Mouse (Mus musculus): ENCODE measurements around the gene Mphosph9. TPM values are rescaled to one million over a fixed set of nuclear protein-coding genes. Genes with fewer than 3 reads are reported as not detected.

Gene Mphosph9
- total and polyA plus RNA-seq, 3 experiments = 10.4 to 60.8 (median 10.9) TPM

DNA sequence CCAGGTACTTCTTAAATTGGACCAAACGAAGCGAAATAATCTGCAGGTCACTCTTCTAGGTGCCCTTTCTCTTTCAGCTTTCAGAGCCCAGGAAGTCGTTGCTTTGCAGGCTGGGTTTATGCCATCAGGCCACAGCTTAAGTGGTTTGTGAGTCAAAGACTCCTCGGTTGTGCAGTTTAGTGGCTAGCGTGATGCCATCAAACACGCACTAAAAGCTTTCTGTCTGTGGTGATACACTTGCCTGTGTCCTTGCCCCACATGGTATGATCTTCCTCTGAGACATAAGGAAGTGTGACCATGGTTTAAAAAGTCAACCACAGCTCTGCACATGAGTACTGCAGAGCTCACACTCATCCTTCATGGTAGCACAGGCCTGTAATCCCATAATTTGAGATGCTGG is 2.3 kb upstream of the Mphosph9 start:
- H3K36me3 ChIP-seq (ENCODE audit: control insufficient read depth in 1 of 2, insufficient read depth in 2 of 2, low read length in 2 of 2) = peaks cover 0 to 17% of the 10 kb centered on the region in 2 experiments; a peak in 2 of 4 replicates
- H3K27ac ChIP-seq (ENCODE audit: control insufficient read depth, low read depth, low read length) = no peak overlapping the region
- TF ChIP-seq ZC3H11A (IDR thresholded peaks at IDR 0.05; ENCODE audit: low read depth, low read length) (no peak), TAL1 (IDR thresholded peaks at IDR 0.05; ENCODE audit: low read length) (no peak), POLR2AphosphoS5 (IDR thresholded peaks at IDR 0.05; ENCODE audit: borderline replicate concordance, low read depth, low read length) (no peak), RCOR1 (IDR thresholded peaks at IDR 0.05; ENCODE audit: low read depth, low read length) (no peak), SMC3 (IDR thresholded peaks at IDR 0.05; ENCODE audit: low read depth, low read length) (no peak), ZMIZ1 (IDR thresholded peaks at IDR 0.05; ENCODE audit: low read depth, low read length) (no peak), TCF12 (IDR thresholded peaks at IDR 0.05; ENCODE audit: low read depth, low read length) (no peak), UBTF (IDR thresholded peaks at IDR 0.05; ENCODE audit: borderline replicate concordance, insufficient read depth, low read depth, low read length) (no peak), CTCF (IDR thresholded peaks at IDR 0.05 in 2 of 3, conservative IDR thresholded peaks at IDR 0.05 in 1 of 3; ENCODE audit: control insufficient read depth in 1 of 3, insufficient read depth in 1 of 3, low read depth in 2 of 3, low read length in 3 of 3, poor library complexity in 1 of 3, severe bottlenecking in 1 of 3) (no peak), CHD2 (IDR thresholded peaks at IDR 0.05; ENCODE audit: low read length) (no peak), ETS1 (IDR thresholded peaks at IDR 0.05; ENCODE audit: low read depth, low read length) (no peak), GABPA (IDR thresholded peaks at IDR 0.05; ENCODE audit: low read depth, low read length) (no peak), NELFE (IDR thresholded peaks at IDR 0.05; ENCODE audit: low read depth, low read length) (no peak), SIN3A (IDR thresholded peaks at IDR 0.05; ENCODE audit: low read length) (no peak)
- DNase-seq (ENCODE audit: low read depth, low spot score) = no peak
- no peaks in the 10 kb centered on the region for H3K9me3 ChIP-seq (replicated peaks; ENCODE audit: insufficient read depth, low read length)
- H3K9ac ChIP-seq (ENCODE audit: control insufficient read depth, low read depth, low read length, poor library complexity, severe bottlenecking) = no peak overlapping the region
- peaks cover 13% of the 10 kb centered on the region for H3K79me2 ChIP-seq (ENCODE audit: control insufficient read depth, insufficient read depth, low read length, poor library complexity)
- no peak overlapping the region for H3K4me3 ChIP-seq (ENCODE audit: control insufficient read depth in 1 of 2, insufficient read depth in 1 of 2, low read depth in 2 of 2, low read length in 2 of 2)
- peaks cover 4 to 9% of the 10 kb centered on the region in 2 experiments for H3K4me1 ChIP-seq (ENCODE audit: control insufficient read depth in 1 of 2, insufficient read depth in 2 of 2, low read length in 2 of 2)
- H3K27me3 ChIP-seq (ENCODE audit: control insufficient read depth in 1 of 2, insufficient read depth in 2 of 2, low read length in 2 of 2) = no peaks in the 10 kb centered on the region

DNA sequence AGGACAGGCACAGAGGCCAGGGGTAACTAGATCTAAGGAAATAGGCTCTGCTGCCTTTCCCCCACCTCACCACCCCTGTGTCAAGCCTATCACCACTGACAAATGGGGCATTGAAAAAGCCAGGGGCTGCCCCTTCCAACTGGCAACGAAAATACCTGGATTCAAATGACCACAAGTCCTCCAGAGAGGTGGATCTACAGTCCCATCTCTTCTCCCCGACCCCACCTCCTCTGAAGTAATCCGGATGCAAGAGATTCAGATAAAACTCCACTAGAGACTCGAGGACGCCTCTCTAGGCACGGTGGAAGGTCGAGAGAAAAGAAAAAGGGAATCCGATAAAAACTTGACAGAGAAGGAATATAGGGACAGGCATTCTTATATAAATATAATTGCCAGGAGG is 943 bp downstream of the Mphosph9 start:
- DNase-seq (ENCODE audit: low read depth, low spot score) = no peak
- H3K27ac ChIP-seq (ENCODE audit: control insufficient read depth, low read depth, low read length) = peak overlapping the region; percentile 57
- peak overlapping the region; percentile 84 to 89 for H3K4me3 ChIP-seq (ENCODE audit: control insufficient read depth in 1 of 2, insufficient read depth in 1 of 2, low read depth in 2 of 2, low read length in 2 of 2)
- peaks cover 4 to 9% of the 10 kb centered on the region in 2 experiments for H3K4me1 ChIP-seq (ENCODE audit: control insufficient read depth in 1 of 2, insufficient read depth in 2 of 2, low read length in 2 of 2)
- no peaks in the 10 kb centered on the region for H3K27me3 ChIP-seq (ENCODE audit: control insufficient read depth in 1 of 2, insufficient read depth in 2 of 2, low read length in 2 of 2)
- H3K36me3 ChIP-seq (ENCODE audit: control insufficient read depth in 1 of 2, insufficient read depth in 2 of 2, low read length in 2 of 2) = peaks cover 0 to 17% of the 10 kb centered on the region in 2 experiments; a peak in 3 of 4 replicates
- peaks cover 13% of the 10 kb centered on the region for H3K79me2 ChIP-seq (ENCODE audit: control insufficient read depth, insufficient read depth, low read length, poor library complexity)
- peak overlapping the region; percentile 62 for H3K9ac ChIP-seq (ENCODE audit: control insufficient read depth, low read depth, low read length, poor library complexity, severe bottlenecking)
- H3K9me3 ChIP-seq (replicated peaks; ENCODE audit: insufficient read depth, low read length) = no peaks in the 10 kb centered on the region
- TF ChIP-seq NELFE (IDR thresholded peaks at IDR 0.05; ENCODE audit: low read depth, low read length) (no peak), GATA1 (IDR thresholded peaks at IDR 0.05; ENCODE audit: low read depth, low read length) (0 out of 2 replicates have a peak, but pooled peaks have one; percentile 2)

DNA sequence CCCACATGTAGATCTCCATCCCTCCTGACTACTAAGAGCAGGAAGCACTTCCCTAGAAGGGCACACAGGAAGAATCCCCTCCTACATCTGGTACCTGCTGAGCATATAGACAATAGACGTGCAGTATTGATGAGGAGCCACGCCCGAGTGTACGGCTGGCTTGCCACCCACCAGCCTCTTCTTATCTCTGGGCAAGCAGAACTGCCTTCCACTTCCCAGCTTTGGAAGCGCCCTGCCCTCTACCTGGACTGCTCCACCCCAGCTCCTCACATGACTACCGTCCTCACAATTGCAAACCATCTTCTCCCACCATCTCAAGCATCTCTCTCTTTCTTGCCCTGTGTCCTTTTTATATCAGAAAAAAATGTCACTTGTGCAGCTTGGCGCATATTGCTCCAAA is 10.1 kb downstream of the Mphosph9 start:
- Histone ChIP-seq H3K4me1 (ENCODE audit: control insufficient read depth in 1 of 2, insufficient read depth in 2 of 2, low read length in 2 of 2) (peaks cover 0 to 7% of the 10 kb centered on the region in 2 experiments; a peak in 2 of 4 replicates), H3K9me3 (replicated peaks; ENCODE audit: insufficient read depth, low read length) (no peaks in the 10 kb centered on the region), H3K4me3 (ENCODE audit: control insufficient read depth in 1 of 2, insufficient read depth in 1 of 2, low read depth in 2 of 2, low read length in 2 of 2) (no peak overlapping the region), H3K27me3 (ENCODE audit: control insufficient read depth in 1 of 2, insufficient read depth in 2 of 2, low read length in 2 of 2) (no peaks in the 10 kb centered on the region), H3K79me2 (ENCODE audit: control insufficient read depth, insufficient read depth, low read length, poor library complexity) (no peaks in the 10 kb centered on the region), H3K9ac (ENCODE audit: control insufficient read depth, low read depth, low read length, poor library complexity, severe bottlenecking) (no peak overlapping the region), H3K27ac (ENCODE audit: control insufficient read depth, low read depth, low read length) (no peak overlapping the region), H3K36me3 (ENCODE audit: control insufficient read depth in 1 of 2, insufficient read depth in 2 of 2, low read length in 2 of 2) (peaks cover 6 to 12% of the 10 kb centered on the region in 2 experiments)
- no peak for TF ChIP-seq E2F4 (IDR thresholded peaks at IDR 0.05; ENCODE audit: borderline replicate concordance, low read depth, low read length)
- no peak for TF ChIP-seq RAD21 (IDR thresholded peaks at IDR 0.05; ENCODE audit: low read depth, low read length)
- no peak for DNase-seq (ENCODE audit: low read depth, low spot score)

All from MEL (cell line).